Mouse (Mus musculus) G1E (cell line): Measurements from ENCODE around the gene Bcl2l11. TPM values are rescaled to one million over a fixed set of nuclear protein-coding genes. Genes with fewer than 3 reads are reported as not detected.

Experiments
- ATAC-seq: 2 replicates; pipeline ENCODE4 v1.8.0; 2016; ENCODE audit warnings: mild to moderate bottlenecking; ENCODE audit not compliant: insufficient number of reproducible peaks, poor library complexity, low FRiP score, severe bottlenecking; ENCODE audit errors: extremely low read depth
- DNase-seq: peaks from one replicate; pipeline ENCODE4 v3.0.0; 2012; ENCODE audit warnings: low spot score
- H3K27me3 ChIP-seq: 2 replicates; pipeline ENCODE4 v1.6.1; 2012; ENCODE audit warnings: mild to moderate bottlenecking, low read length, inconsistent platforms; ENCODE audit not compliant: insufficient read depth
- H3K36me3 ChIP-seq: replicated peaks from 2 replicates; pipeline ENCODE3; 2012; ENCODE audit warnings: mild to moderate bottlenecking, inconsistent platforms
- H3K4me1 ChIP-seq: 2 replicates; pipeline ENCODE4 v1.6.1; 2012; ENCODE audit warnings: low read depth, low read length, inconsistent platforms, mixed read lengths; ENCODE audit not compliant: insufficient read depth
- H3K4me3 ChIP-seq: 2 replicates; pipeline ENCODE4 v1.5.1; 2012; ENCODE audit warnings: low read depth, mild to moderate bottlenecking, inconsistent platforms, low read length, moderate library complexity, mixed read lengths
- H3K9me3 ChIP-seq: replicated peaks from 2 replicates; pipeline ENCODE4 v1.6.1; 2012; ENCODE audit warnings: inconsistent platforms
- CTCF ChIP-seq: IDR thresholded peaks from 2 replicates; pipeline ENCODE4 v1.5.1; 2012; ENCODE audit warnings: low read depth, low read length, inconsistent platforms, mixed read lengths
- GATA1 ChIP-seq: IDR thresholded peaks from 2 replicates; pipeline ENCODE4 v1.6.1; 2012; ENCODE audit warnings: borderline replicate concordance, low read length, inconsistent platforms, mixed read lengths
- GATA2 ChIP-seq: IDR thresholded peaks from 2 replicates; pipeline ENCODE4 v1.6.1; 2012; ENCODE audit warnings: low read depth, low read length, inconsistent platforms, borderline replicate concordance
- POLR2AphosphoS5 ChIP-seq: IDR thresholded peaks from 2 replicates; pipeline ENCODE4 v1.6.1; 2012; ENCODE audit warnings: low read depth, low read length, inconsistent platforms; ENCODE audit not compliant: insufficient replicate concordance
- TAL1 ChIP-seq: conservative IDR thresholded peaks from 2 replicates; pipeline ENCODE4 v1.6.1; 2012; ENCODE audit warnings: low read depth, low read length, inconsistent platforms, mixed read lengths
- polyA plus RNA-seq: library from polyadenylated mRNA; stranded (reverse); fragments of >175 nt; gene quantifications from 2 replicates; pipeline ENCODE4 v1.2.3, GENCODE M21; 2012
- total RNA-seq, 2 experiments: library from RNA; stranded (forward) in 1 of 2; stranded (reverse) in 1 of 2; fragments of 200-1000 nt in 1 of 2; fragments of >200 nt in 1 of 2; fragmentation: Nextera tagmentation in 1 of 2; gene quantifications; 2 replicates each; pipeline ENCODE4 v1.2.3; 2014 to 2017

The Bcl2l11 gene
- total and polyA plus RNA-seq, 3 experiments, result 18.4 to 39.7 (median 34.5) TPM

- Histone ChIP-seq H3K4me1 (no peaks in the 10 kb centered on the region; the same call in 1 of the 2 replicates), H3K9me3 (no peaks in the 10 kb centered on the region), H3K4me3 (no peak overlapping the region), H3K36me3 (no peaks in the 10 kb centered on the region), H3K27me3 (peaks cover 15% of the 10 kb centered on the region)
- ATAC-seq, result no peak
- no peak for DNase-seq
- no peak for TF ChIP-seq CTCF
Observed at GRCm38 (mm10) chr2:128104815-128105214, 21.0 kb upstream of the Bcl2l11 start.

GRCm38 (mm10) chr2:128105651-128106050 lies 20.2 kb upstream of the Bcl2l11 start:
- ATAC-seq (no peak), DNase-seq (no peak)
- Histone ChIP-seq H3K9me3 (no peaks in the 10 kb centered on the region), H3K36me3 (no peaks in the 10 kb centered on the region), H3K4me1 (no peaks in the 10 kb centered on the region; the same call in 1 of the 2 replicates), H3K4me3 (no peak overlapping the region), H3K27me3 (peaks cover 18% of the 10 kb centered on the region)
- TF ChIP-seq POLR2AphosphoS5, result no peak
- TF ChIP-seq GATA1, result no peak
- TF ChIP-seq CTCF, result no peak
- no peak for TF ChIP-seq GATA2
- no peak for TF ChIP-seq TAL1

- ATAC-seq, result no peak
- Histone ChIP-seq H3K9me3 (no peaks in the 10 kb centered on the region), H3K4me1 (no peaks in the 10 kb centered on the region), H3K27me3 (peaks cover 16% of the 10 kb centered on the region), H3K36me3 (no peaks in the 10 kb centered on the region), H3K4me3 (no peak overlapping the region)
- DNase-seq, result no peak
- TF ChIP-seq GATA2 (no peak), GATA1 (no peak)
Observed at GRCm38 (mm10) chr2:128111537-128111936, 14.3 kb upstream of the Bcl2l11 start.

GRCm38 (mm10) chr2:128114621-128115020 lies 11.2 kb upstream of the Bcl2l11 start:
- Histone ChIP-seq H3K27me3 (peaks cover 24% of the 10 kb centered on the region), H3K4me3 (no peak overlapping the region)

GRCm38 (mm10) chr2:128115579-128115978 lies 10.3 kb upstream of the Bcl2l11 start:
- H3K4me3 ChIP-seq, result no peak overlapping the region
- TF ChIP-seq GATA2, result no peak
- no peak for TF ChIP-seq CTCF
- no peak for DNase-seq
- H3K4me1 ChIP-seq, result no peaks in the 10 kb centered on the region
- no peak for ATAC-seq
- H3K9me3 ChIP-seq, result no peaks in the 10 kb centered on the region
- H3K27me3 ChIP-seq, result peaks cover 30% of the 10 kb centered on the region
- no peaks in the 10 kb centered on the region for H3K36me3 ChIP-seq

More at GRCm38 (mm10) chr2:128114621-128115020, 11.2 kb upstream of the Bcl2l11 start:
- Histone ChIP-seq H3K4me1 (no peaks in the 10 kb centered on the region), H3K36me3 (no peaks in the 10 kb centered on the region), H3K9me3 (no peaks in the 10 kb centered on the region)
- ATAC-seq, result no peak
- DNase-seq, result no peak
- TF ChIP-seq POLR2AphosphoS5 (no peak), CTCF (no peak), TAL1 (no peak), GATA2 (no peak), GATA1 (no peak)

- H3K4me3 ChIP-seq, result no peak overlapping the region
- peaks cover 9% of the 10 kb centered on the region; the same call in 1 of the 2 replicates for H3K4me1 ChIP-seq
- TF ChIP-seq GATA1, result no peak
- H3K36me3 ChIP-seq, result no peaks in the 10 kb centered on the region
- ATAC-seq, result no peak
- no peaks in the 10 kb centered on the region for H3K9me3 ChIP-seq
- DNase-seq, result no peak
- H3K27me3 ChIP-seq, result peaks cover 39% of the 10 kb centered on the region
Observed at GRCm38 (mm10) chr2:128117605-128118004, 8.2 kb upstream of the Bcl2l11 start.

- no peaks in the 10 kb centered on the region for H3K9me3 ChIP-seq
- H3K27me3 ChIP-seq, result peaks cover 48% of the 10 kb centered on the region
- no peak overlapping the region for H3K4me3 ChIP-seq
- no peaks in the 10 kb centered on the region for H3K36me3 ChIP-seq
- TF ChIP-seq TAL1, result no peak
- no peak for TF ChIP-seq GATA2
- no peak for TF ChIP-seq POLR2AphosphoS5
- TF ChIP-seq GATA1, result no peak
- TF ChIP-seq CTCF, result no peak
- ATAC-seq (no peak), DNase-seq (no peak)
- H3K4me1 ChIP-seq, result peaks cover 15% of the 10 kb centered on the region; the same call in 1 of the 2 replicates
Observed at GRCm38 (mm10) chr2:128118971-128119370, 6.9 kb upstream of the Bcl2l11 start.
